Mouse (Mus musculus) kidney, embryonic 15.5 days (tissue): ENCODE measurements around the gene Poc1b. TPM values are rescaled to one million over a fixed set of nuclear protein-coding genes. Genes with fewer than 3 reads are reported as not detected.
"Not testable (repeated sequence)": the region's sequence is repeated elsewhere in the genome, so short reads cannot be mapped to it uniquely, and the experiment has no call there.

ENCODE experiments used
- ATAC-seq: fragments of 200-750 bp; cut with Nextera tagmentation; replicated peaks from 2 replicates; pipeline ENCODE4 v1.8.0; 2017; ENCODE audit warnings: moderate TSS enrichment; ENCODE audit not compliant: low FRiP score
- H3K27ac ChIP-seq: fragments of 300-500 bp; sonication (generic); 2 replicates; pipeline ENCODE4 v1.5.1; 2015; ENCODE audit warnings: mild to moderate bottlenecking, inconsistent platforms
- H3K27me3 ChIP-seq: fragments of 300-500 bp; sonication (generic); 2 replicates; pipeline ENCODE4 v1.6.1; 2015; ENCODE audit warnings: inconsistent platforms
- H3K36me3 ChIP-seq: fragments of 300-500 bp; sonication (generic); 2 replicates; pipeline ENCODE4 v1.6.1; 2015; ENCODE audit warnings: inconsistent platforms
- H3K4me1 ChIP-seq: fragments of 300-500 bp; sonication (generic); 2 replicates; pipeline ENCODE4 v1.6.1; 2015; ENCODE audit warnings: inconsistent platforms
- H3K4me2 ChIP-seq: fragments of 300-500 bp; sonication (generic); 2 replicates; pipeline ENCODE4 v1.6.1; 2015; ENCODE audit warnings: moderate library complexity, mild to moderate bottlenecking, inconsistent platforms
- H3K4me3 ChIP-seq: fragments of 300-500 bp; sonication (generic); replicated peaks from 2 replicates; pipeline ENCODE4 v1.5.1; 2015; ENCODE audit warnings: mild to moderate bottlenecking, inconsistent platforms
- H3K9ac ChIP-seq: fragments of 300-500 bp; sonication (generic); 2 replicates; pipeline ENCODE4 v1.6.1; 2015; ENCODE audit warnings: mild to moderate bottlenecking, inconsistent platforms
- H3K9me3 ChIP-seq: fragments of 300-500 bp; sonication (generic); replicated peaks from 2 replicates; pipeline ENCODE4 v1.6.1; 2016; ENCODE audit warnings: inconsistent platforms
- WGBS: fragments of 180-500 bp; shearing (Covaris S2); methylation state at CpG from one replicate; pipeline ENCODE4 v1.1.7; 2015; ENCODE audit warnings: mixed read lengths; 5-methylcytosine and 5-hydroxymethylcytosine counted together
- polyA plus RNA-seq: library from polyadenylated mRNA; unstranded; fragments of >200 nt; fragmentation: Nextera tagmentation; extraction: Ambion mirVana; gene quantifications from 2 replicates; pipeline ENCODE4 v1.2.1, GENCODE M21; 2015

Gene Poc1b
- polyA plus RNA-seq, 1 experiment from 2014 or later: 25.5 TPM

DNA sequence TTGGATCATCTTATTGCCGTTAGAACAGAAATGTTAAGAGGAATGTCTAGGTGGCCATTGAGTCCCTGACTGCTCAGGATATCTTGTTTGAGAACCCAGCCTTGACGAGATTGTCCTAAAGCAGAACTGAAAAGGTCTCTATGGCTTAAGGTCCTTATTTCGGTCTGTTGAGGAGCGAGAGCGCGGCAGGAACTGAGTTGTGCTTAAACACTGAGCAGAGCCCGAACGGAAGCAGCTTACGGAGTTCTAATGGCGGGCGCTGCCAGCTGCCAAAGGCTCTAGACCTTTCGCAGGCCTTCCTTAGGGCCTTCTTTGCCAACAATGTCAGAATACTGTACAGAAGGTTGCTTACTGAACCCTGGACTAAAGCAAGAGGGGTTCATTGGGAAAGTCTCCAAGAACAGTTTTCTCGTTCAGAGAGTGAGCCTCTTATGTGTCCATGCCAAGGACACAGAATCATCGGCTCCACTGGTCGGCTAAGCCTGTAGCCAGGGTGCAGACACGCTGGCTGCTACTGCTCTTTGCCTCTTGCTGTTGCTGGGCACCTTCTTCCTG lies 26.6 kb downstream of the Poc1b start:
- no peak for ATAC-seq
- 92% methylated on average over 16 of the region's 16 CpGs for WGBS
- Histone ChIP-seq H3K9ac (no peak overlapping the region), H3K9me3 (no peaks in the 10 kb centered on the region), H3K4me2 (no peak overlapping the region), H3K36me3 (peaks cover 21% of the 10 kb centered on the region), H3K4me1 (peaks cover 21% of the 10 kb centered on the region), H3K4me3 (no peak overlapping the region), H3K27me3 (no peaks in the 10 kb centered on the region), H3K27ac (no peak overlapping the region)

- Histone ChIP-seq H3K36me3 (peaks cover 19% of the 10 kb centered on the region), H3K9ac (no peak overlapping the region), H3K4me1 (peaks cover 8% of the 10 kb centered on the region), H3K4me2 (no peak overlapping the region), H3K27me3 (no peaks in the 10 kb centered on the region), H3K9me3 (no peaks in the 10 kb centered on the region), H3K27ac (no peak overlapping the region), H3K4me3 (no peak overlapping the region)
- 74% methylated on average over 5 of the region's 5 CpGs for WGBS
- no peak for ATAC-seq
Measured at GRCm38 (mm10) chr10:99136337-99136736, 29.5 kb downstream of the Poc1b start.

GRCm38 (mm10) chr10:99145611-99146010 lies 38.8 kb downstream of the Poc1b start:
- H3K9ac ChIP-seq: no peak overlapping the region
- no peak for ATAC-seq

DNA sequence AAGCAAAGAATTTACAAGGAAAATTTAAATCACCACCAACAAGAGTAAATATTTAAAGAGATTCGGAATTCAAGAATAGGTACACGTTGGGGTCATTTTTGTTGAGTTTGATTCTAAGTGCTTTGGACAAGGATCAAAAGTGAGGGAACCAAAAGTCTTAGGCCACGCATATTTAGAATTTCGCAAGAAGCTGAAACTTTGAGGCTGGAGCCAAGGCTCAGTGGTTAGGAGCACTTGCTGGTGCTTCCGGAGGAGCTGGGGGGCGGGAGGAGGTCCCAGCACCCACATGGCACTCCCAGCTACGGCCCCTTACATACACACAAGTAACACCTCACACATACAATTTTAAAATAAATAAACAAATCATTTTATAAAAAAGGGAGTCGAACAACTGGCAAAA lies 39.8 kb downstream of the Poc1b start:
- no peak overlapping the region for H3K27ac ChIP-seq
- no peak overlapping the region for H3K4me3 ChIP-seq
- H3K4me1 ChIP-seq: no peaks in the 10 kb centered on the region
- 91% methylated on average over 8 of the region's 8 CpGs for WGBS
- H3K36me3 ChIP-seq: peaks cover 6% of the 10 kb centered on the region; the same call in 1 of the 2 replicates
- H3K4me2 ChIP-seq: no peak overlapping the region
- ATAC-seq: no peak
- H3K27me3 ChIP-seq: no peaks in the 10 kb centered on the region
- no peaks in the 10 kb centered on the region for H3K9me3 ChIP-seq
- H3K9ac ChIP-seq: no peak overlapping the region

More at GRCm38 (mm10) chr10:99145611-99146010, 38.8 kb downstream of the Poc1b start:
- H3K36me3 ChIP-seq: peaks cover 6% of the 10 kb centered on the region; the same call in 1 of the 2 replicates
- no peaks in the 10 kb centered on the region for H3K27me3 ChIP-seq
- no peak overlapping the region for H3K4me2 ChIP-seq
- no peaks in the 10 kb centered on the region for H3K9me3 ChIP-seq
- no peak overlapping the region for H3K4me3 ChIP-seq
- H3K4me1 ChIP-seq: no peaks in the 10 kb centered on the region
- 55% methylated on average over 8 of the region's 8 CpGs for WGBS
- H3K27ac ChIP-seq: no peak overlapping the region

DNA sequence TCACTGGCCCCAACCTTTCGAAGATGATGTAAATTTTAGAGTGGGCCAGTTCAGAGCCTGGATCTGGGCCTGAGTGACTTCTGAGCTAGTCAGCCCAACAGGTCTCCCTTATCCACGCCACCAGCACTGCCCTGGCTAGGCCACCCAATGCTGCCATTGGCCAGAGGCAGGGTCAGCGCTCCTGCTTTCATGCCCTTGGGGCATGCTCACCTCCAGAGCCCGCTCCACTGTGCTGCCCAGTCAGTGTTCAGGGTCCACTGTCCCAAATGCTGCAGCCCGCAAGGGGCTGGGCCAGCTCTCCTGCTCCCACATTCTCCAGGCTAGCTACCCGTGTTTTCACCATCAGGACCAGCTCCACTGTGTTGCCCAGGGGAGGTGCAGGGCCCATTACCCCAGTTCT lies 43.2 kb downstream of the Poc1b start:
- H3K36me3 ChIP-seq: peaks cover 6% of the 10 kb centered on the region
- no peak for ATAC-seq
- 88% methylated on average over 6 of the region's 6 CpGs for WGBS
- H3K27me3 ChIP-seq: no peaks in the 10 kb centered on the region
- H3K27ac ChIP-seq: no peak overlapping the region
- H3K4me2 ChIP-seq: no peak overlapping the region
- no peaks in the 10 kb centered on the region for H3K4me1 ChIP-seq
- no peaks in the 10 kb centered on the region for H3K9me3 ChIP-seq
- no peak overlapping the region for H3K4me3 ChIP-seq
- H3K9ac ChIP-seq: no peak overlapping the region

- 92% methylated on average over 1 of the region's 1 CpGs for WGBS
- H3K4me1 ChIP-seq: no peaks in the 10 kb centered on the region
- no peak overlapping the region for H3K4me2 ChIP-seq
- ATAC-seq: no peak
- H3K9me3 ChIP-seq: no peaks in the 10 kb centered on the region
- H3K36me3 ChIP-seq: peaks cover 12% of the 10 kb centered on the region
- H3K9ac ChIP-seq: no peak overlapping the region
- H3K4me3 ChIP-seq: no peak overlapping the region
- no peaks in the 10 kb centered on the region for H3K27me3 ChIP-seq
- H3K27ac ChIP-seq: no peak overlapping the region
Measured at GRCm38 (mm10) chr10:99151580-99151979, 44.7 kb downstream of the Poc1b start.

DNA sequence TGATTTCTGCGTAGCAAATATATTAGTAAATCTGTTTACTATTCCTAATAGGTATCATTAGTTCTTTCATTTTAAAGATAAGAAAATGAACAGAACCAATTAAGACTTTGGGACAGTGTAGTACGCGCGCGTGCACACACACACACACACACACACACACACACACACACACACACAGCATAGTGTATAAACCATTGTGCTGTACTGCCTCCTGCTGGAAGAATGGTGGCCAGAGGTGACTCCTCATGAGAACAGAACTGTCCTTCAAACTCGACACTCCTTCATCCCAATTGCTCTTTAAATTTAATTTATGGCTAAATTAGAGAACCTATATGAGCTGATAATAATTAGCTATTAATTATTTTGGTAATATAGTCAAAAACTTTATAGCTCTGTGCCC lies 45.2 kb downstream of the Poc1b start:
- Histone ChIP-seq H3K4me3 (no peak overlapping the region), H3K4me2 (no peak overlapping the region), H3K27ac (no peak overlapping the region), H3K9ac (no peak overlapping the region), H3K36me3 (peaks cover 14% of the 10 kb centered on the region), H3K9me3 (no peaks in the 10 kb centered on the region), H3K4me1 (no peaks in the 10 kb centered on the region), H3K27me3 (no peaks in the 10 kb centered on the region)
- ATAC-seq: no peak
- WGBS: 90% methylated on average over 6 of the region's 6 CpGs

DNA sequence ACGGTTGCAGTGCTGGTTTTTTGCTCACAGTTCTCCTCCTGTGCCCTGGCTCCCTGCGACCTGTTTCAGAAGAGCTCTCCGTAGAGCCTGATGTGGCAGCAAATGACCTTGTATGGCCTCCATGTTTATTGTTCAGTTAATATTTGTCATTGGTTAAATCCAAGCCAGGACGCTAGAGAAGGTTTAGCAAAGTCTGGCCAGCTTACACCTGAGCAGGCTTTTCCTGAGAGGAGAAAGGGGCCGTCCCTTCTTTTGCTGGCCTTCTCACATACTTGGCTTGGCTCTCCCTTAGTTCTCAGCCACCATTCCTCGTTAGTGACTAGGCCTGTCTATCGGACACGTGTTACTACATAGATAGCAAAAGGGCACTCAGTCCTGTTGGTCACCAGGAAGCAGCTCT lies 47.8 kb downstream of the Poc1b start:
- Histone ChIP-seq H3K4me2 (no peak overlapping the region), H3K4me3 (no peak overlapping the region), H3K9me3 (no peaks in the 10 kb centered on the region), H3K27me3 (no peaks in the 10 kb centered on the region), H3K4me1 (no peaks in the 10 kb centered on the region), H3K27ac (no peak overlapping the region), H3K36me3 (peaks cover 11% of the 10 kb centered on the region; the same call in 1 of the 2 replicates), H3K9ac (no peak overlapping the region)
- WGBS: 89% methylated on average over 8 of the region's 8 CpGs
- ATAC-seq: no peak

DNA sequence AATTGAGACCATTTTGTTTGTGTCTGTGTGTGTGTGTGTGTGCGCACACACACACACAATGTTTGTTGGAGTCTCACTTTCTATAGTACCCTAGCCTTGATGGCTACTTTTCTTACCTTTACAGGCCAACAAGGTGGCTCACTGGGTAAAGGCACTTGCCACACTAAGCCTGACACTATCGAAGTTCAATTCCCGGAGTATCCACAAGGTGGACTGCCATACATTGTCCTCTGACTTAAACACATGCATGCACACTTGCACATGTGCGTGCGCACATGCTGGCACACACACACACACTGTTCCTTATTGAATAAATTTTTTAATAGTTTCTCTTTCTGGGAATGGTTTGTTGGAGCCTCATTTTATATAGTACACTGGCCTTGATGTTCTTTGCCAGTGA lies 50.0 kb downstream of the Poc1b start:
- no peaks in the 10 kb centered on the region for H3K27me3 ChIP-seq
- ATAC-seq: no peak
- no peak overlapping the region for H3K4me2 ChIP-seq
- no peaks in the 10 kb centered on the region for H3K9me3 ChIP-seq
- H3K27ac ChIP-seq: no peak overlapping the region
- WGBS: 91% methylated on average over 5 of the region's 5 CpGs
- no peak overlapping the region for H3K9ac ChIP-seq
- H3K4me1 ChIP-seq: no peaks in the 10 kb centered on the region
- H3K4me3 ChIP-seq: no peak overlapping the region
- peaks cover 19% of the 10 kb centered on the region; the same call in 1 of the 2 replicates for H3K36me3 ChIP-seq

DNA sequence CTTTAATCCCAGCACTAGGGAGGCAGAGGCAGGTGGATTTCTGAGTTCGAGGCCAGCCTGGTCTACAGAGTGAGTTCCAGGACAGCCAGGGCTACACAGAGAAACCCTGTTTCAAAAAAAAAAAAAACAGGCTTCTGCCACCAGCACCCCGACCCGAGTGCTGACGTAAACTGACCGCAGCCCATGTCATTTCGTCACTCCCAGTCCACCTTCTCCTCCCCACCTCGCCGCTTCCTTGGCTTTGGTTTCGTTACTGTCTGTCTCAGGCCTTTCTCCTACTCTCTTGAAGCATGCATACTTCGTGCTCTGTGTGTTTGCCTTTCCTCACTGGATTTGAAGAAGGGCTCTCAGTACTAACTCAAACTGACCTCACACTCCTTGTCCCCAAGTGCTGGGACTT lies 50.9 kb downstream of the Poc1b start:
- ATAC-seq, H3K27ac ChIP-seq, H3K4me1 ChIP-seq, H3K4me2 ChIP-seq, H3K9ac ChIP-seq, H3K9me3 ChIP-seq, H3K27me3 ChIP-seq, H3K4me3 ChIP-seq: not testable (repeated sequence)
- 89% methylated on average over 10 of the region's 10 CpGs for WGBS
- H3K36me3 ChIP-seq: peaks cover 19% of the 10 kb centered on the region; the same call in 1 of the 2 replicates

DNA sequence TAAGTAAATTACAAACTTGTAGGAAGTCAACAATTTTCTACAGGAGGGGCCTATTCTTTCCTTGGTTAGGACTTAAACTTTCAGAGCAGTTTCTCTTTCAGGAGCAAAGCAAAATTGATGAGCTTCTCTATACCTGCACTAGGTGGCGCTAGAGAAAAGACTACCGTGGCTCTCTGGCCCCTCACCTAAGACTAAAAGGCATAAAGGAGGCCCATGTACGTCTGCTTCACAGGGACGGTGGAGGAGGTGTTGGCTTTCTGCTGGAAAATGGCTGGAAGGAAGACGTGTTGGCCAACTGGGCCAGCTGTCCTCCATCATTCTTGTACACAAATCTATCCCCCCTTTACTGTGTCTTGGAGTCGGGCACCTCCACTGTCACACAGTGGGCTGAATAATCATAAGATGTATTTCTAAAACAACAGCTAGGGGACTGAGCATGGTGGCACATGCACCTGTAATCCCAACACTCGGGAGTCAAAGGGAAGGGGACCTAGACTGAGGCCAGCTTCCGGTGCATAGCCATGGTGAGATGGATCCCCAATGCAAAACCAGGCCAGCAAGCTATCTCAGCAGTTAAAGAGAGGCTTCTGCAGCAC lies 55.2 kb downstream of the Poc1b start:
- WGBS: 36% methylated on average over 8 of the region's 8 CpGs
- no peak for ATAC-seq
- H3K4me3 ChIP-seq: no peak overlapping the region
- no peak overlapping the region for H3K9ac ChIP-seq
- peaks cover 11% of the 10 kb centered on the region; the same call in 1 of the 2 replicates for H3K36me3 ChIP-seq
- no peak overlapping the region for H3K27ac ChIP-seq
- no peaks in the 10 kb centered on the region for H3K27me3 ChIP-seq
- H3K4me1 ChIP-seq: peaks cover 20% of the 10 kb centered on the region
- H3K9me3 ChIP-seq: no peaks in the 10 kb centered on the region
- no peak overlapping the region for H3K4me2 ChIP-seq

DNA sequence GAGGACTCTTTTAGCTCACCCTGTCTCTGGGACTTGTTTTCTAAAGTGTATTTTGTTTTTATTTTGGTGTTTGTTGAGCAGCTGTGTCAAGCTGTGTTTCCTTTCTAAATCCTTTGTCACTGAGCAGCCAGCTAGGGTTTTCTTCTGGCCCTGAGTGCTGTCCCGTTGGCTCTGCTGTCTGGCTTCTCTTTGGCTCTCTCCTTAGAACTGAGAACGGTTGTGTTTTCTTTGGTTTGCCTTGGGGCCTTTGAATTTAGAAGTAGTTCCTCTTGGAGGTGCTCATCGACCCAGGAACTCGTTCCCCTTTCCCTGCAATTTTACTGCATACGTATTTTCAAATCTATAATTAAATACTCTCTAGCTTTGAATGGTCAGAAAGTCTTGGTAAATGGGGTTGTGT lies 56.2 kb downstream of the Poc1b start:
- WGBS: 85% methylated on average over 5 of the region's 5 CpGs
- no peak overlapping the region for H3K4me2 ChIP-seq

More for the DNA sequence above, 56.2 kb downstream of the Poc1b start:
- no peaks in the 10 kb centered on the region for H3K27me3 ChIP-seq
- no peak overlapping the region for H3K4me3 ChIP-seq
- peaks cover 11% of the 10 kb centered on the region; the same call in 1 of the 2 replicates for H3K36me3 ChIP-seq
- H3K9me3 ChIP-seq: no peaks in the 10 kb centered on the region
- no peak overlapping the region for H3K27ac ChIP-seq
- H3K9ac ChIP-seq: no peak overlapping the region
- H3K4me1 ChIP-seq: peaks cover 23% of the 10 kb centered on the region
- no peak for ATAC-seq
